Mouse (Mus musculus) forebrain, embryonic 12.5 days (tissue): Measurements from ENCODE around the gene Tedc1. TPM values are rescaled to one million over a fixed set of nuclear protein-coding genes. Genes with fewer than 3 reads are reported as not detected.

ENCODE experiments used
- ATAC-seq: fragments of 200-750 bp; cut with Nextera tagmentation; 2 replicates; pipeline ENCODE4 v1.8.0; 2017; ENCODE audit warnings: moderate TSS enrichment; ENCODE audit not compliant: low FRiP score
- H3K27ac ChIP-seq: fragments of 300-500 bp; sonication (generic); 2 replicates; pipeline ENCODE4 v1.5.1; 2016; ENCODE audit warnings: mild to moderate bottlenecking
- H3K27me3 ChIP-seq: fragments of 300-500 bp; sonication (generic); 2 replicates; pipeline ENCODE4 v1.6.1; 2016; ENCODE audit warnings: mild to moderate bottlenecking
- H3K36me3 ChIP-seq: fragments of 300-500 bp; sonication (generic); replicated peaks from 2 replicates; pipeline ENCODE4 v1.6.1; 2016; ENCODE audit warnings: mild to moderate bottlenecking
- H3K4me1 ChIP-seq: fragments of 300-500 bp; sonication (generic); 2 replicates; pipeline ENCODE4 v1.6.1; 2016
- H3K4me2 ChIP-seq: fragments of 300-500 bp; sonication (generic); 2 replicates; pipeline ENCODE4 v1.6.1; 2016; ENCODE audit warnings: mild to moderate bottlenecking, moderate library complexity
- H3K4me3 ChIP-seq: fragments of 300-500 bp; sonication (generic); replicated peaks from 2 replicates; pipeline ENCODE4 v1.5.1; 2016; ENCODE audit warnings: mild to moderate bottlenecking
- H3K9ac ChIP-seq: fragments of 300-500 bp; sonication (generic); 2 replicates; pipeline ENCODE4 v1.6.1; 2016; ENCODE audit warnings: mild to moderate bottlenecking
- H3K9me3 ChIP-seq: fragments of 300-500 bp; sonication (generic); 2 replicates; pipeline ENCODE4 v1.6.1; 2016
- WGBS: fragments of 180-500 bp; shearing (Covaris S2); methylation state at CpG from one replicate; pipeline ENCODE4 v1.1.7; 2016; 5-methylcytosine and 5-hydroxymethylcytosine counted together
- polyA plus RNA-seq: library from polyadenylated mRNA; unstranded; fragments of >200 nt; fragmentation: Nextera tagmentation; extraction: Ambion mirVana; gene quantifications from 2 replicates; pipeline ENCODE4 v1.2.1, GENCODE M21; 2016

Gene Tedc1
- 48.3 and 49.6 TPM in 2 replicates for polyA plus RNA-seq

- H3K36me3 ChIP-seq = peaks cover 5% of the 10 kb centered on the region
- H3K9ac ChIP-seq = peak within 1 kb of the TSS; percentile 72
- WGBS = under 1% methylated on average over 46 of the region's 46 CpGs
- H3K9me3 ChIP-seq = no peaks in the 10 kb centered on the region
- peaks cover 33% of the 10 kb centered on the region for H3K4me1 ChIP-seq
- H3K4me3 ChIP-seq = peak within 1 kb of the TSS; percentile 67
- H3K4me2 ChIP-seq = peak within 1 kb of the TSS; percentile 91
- peaks cover 39% of the 10 kb centered on the region for H3K27me3 ChIP-seq
- peak; percentile 98 for ATAC-seq
- H3K27ac ChIP-seq = peak within 1 kb of the TSS; percentile 42
Observed at GRCm38 (mm10) chr12:113155887-113156539, at the start of gene Tedc1. Gene Tedc1, plus strand, starts transcription at chr12:113156421.

GRCm38 (mm10) chr12:113107431-113108124 lies 48.6 kb upstream of the Tedc1 start:
- H3K9ac ChIP-seq = no peak overlapping the region

GRCm38 (mm10) chr12:113108528-113109283 lies 47.5 kb upstream of the Tedc1 start:
- Histone ChIP-seq H3K9ac (no peak overlapping the region), H3K27ac (no peak overlapping the region), H3K27me3 (no peaks in the 10 kb centered on the region), H3K4me1 (no peaks in the 10 kb centered on the region; the same call in 1 of the 2 replicates), H3K9me3 (no peaks in the 10 kb centered on the region), H3K4me3 (no peak overlapping the region), H3K4me2 (no peak overlapping the region), H3K36me3 (peaks cover 32% of the 10 kb centered on the region)
- ATAC-seq = no peak
- WGBS = 89% methylated on average over 17 of the region's 17 CpGs

More at GRCm38 (mm10) chr12:113107431-113108124, 48.6 kb upstream of the Tedc1 start:
- Histone ChIP-seq H3K4me2 (no peak overlapping the region), H3K9me3 (no peaks in the 10 kb centered on the region), H3K27ac (no peak overlapping the region), H3K36me3 (peaks cover 20% of the 10 kb centered on the region), H3K4me1 (peaks cover 6% of the 10 kb centered on the region; the same call in 1 of the 2 replicates), H3K4me3 (no peak overlapping the region), H3K27me3 (no peaks in the 10 kb centered on the region)
- no peak for ATAC-seq
- WGBS = 87% methylated on average over 4 of the region's 4 CpGs

GRCm38 (mm10) chr12:113109801-113110200 lies 46.4 kb upstream of the Tedc1 start:
- H3K4me1 ChIP-seq = no peaks in the 10 kb centered on the region; the same call in 1 of the 2 replicates
- 82% methylated on average over 10 of the region's 10 CpGs for WGBS
- H3K9ac ChIP-seq = no peak overlapping the region
- no peak overlapping the region for H3K27ac ChIP-seq
- H3K4me3 ChIP-seq = no peak overlapping the region
- peaks cover 39% of the 10 kb centered on the region for H3K36me3 ChIP-seq
- H3K9me3 ChIP-seq = no peaks in the 10 kb centered on the region
- H3K27me3 ChIP-seq = no peaks in the 10 kb centered on the region
- no peak for ATAC-seq
- no peak overlapping the region for H3K4me2 ChIP-seq

GRCm38 (mm10) chr12:113114141-113114540 lies 42.1 kb upstream of the Tedc1 start:
- no peak for ATAC-seq
- Histone ChIP-seq H3K4me1 (no peaks in the 10 kb centered on the region), H3K36me3 (peaks cover 70% of the 10 kb centered on the region), H3K9me3 (no peaks in the 10 kb centered on the region), H3K27me3 (no peaks in the 10 kb centered on the region), H3K4me3 (no peak overlapping the region), H3K27ac (no peak overlapping the region), H3K9ac (no peak overlapping the region), H3K4me2 (no peak overlapping the region)
- WGBS = 92% methylated on average over 4 of the region's 4 CpGs

GRCm38 (mm10) chr12:113114856-113115538 lies 41.2 kb upstream of the Tedc1 start:
- no peak overlapping the region for H3K9ac ChIP-seq
- H3K27ac ChIP-seq = no peak overlapping the region
- H3K36me3 ChIP-seq = peaks cover 73% of the 10 kb centered on the region
- H3K9me3 ChIP-seq = no peaks in the 10 kb centered on the region
- no peak overlapping the region for H3K4me2 ChIP-seq
- H3K27me3 ChIP-seq = no peaks in the 10 kb centered on the region
- H3K4me1 ChIP-seq = no peaks in the 10 kb centered on the region
- 87% methylated on average over 16 of the region's 16 CpGs for WGBS
- ATAC-seq = no peak
- H3K4me3 ChIP-seq = no peak overlapping the region

- H3K4me1 ChIP-seq = no peaks in the 10 kb centered on the region
- H3K9me3 ChIP-seq = no peaks in the 10 kb centered on the region
- peak; percentile 66 for ATAC-seq
- H3K9ac ChIP-seq = no peak overlapping the region
- no peak overlapping the region for H3K4me3 ChIP-seq
- H3K27me3 ChIP-seq = no peaks in the 10 kb centered on the region
- WGBS = 86% methylated on average over 20 of the region's 20 CpGs
- peaks cover 91% of the 10 kb centered on the region for H3K36me3 ChIP-seq
- H3K4me2 ChIP-seq = no peak overlapping the region
- H3K27ac ChIP-seq = no peak overlapping the region
Observed at GRCm38 (mm10) chr12:113119516-113120410, 36.5 kb upstream of the Tedc1 start.

- no peak for ATAC-seq
- Histone ChIP-seq H3K27ac (no peak overlapping the region), H3K36me3 (peaks cover 100% of the 10 kb centered on the region), H3K9me3 (no peaks in the 10 kb centered on the region), H3K27me3 (no peaks in the 10 kb centered on the region), H3K4me1 (no peaks in the 10 kb centered on the region), H3K9ac (no peak overlapping the region), H3K4me2 (no peak overlapping the region), H3K4me3 (no peak overlapping the region)
- 87% methylated on average over 6 of the region's 6 CpGs for WGBS
Observed at GRCm38 (mm10) chr12:113124726-113125125, 31.5 kb upstream of the Tedc1 start.

GRCm38 (mm10) chr12:113130732-113131131 lies 25.5 kb upstream of the Tedc1 start:
- no peak overlapping the region for H3K4me2 ChIP-seq
- no peak overlapping the region for H3K4me3 ChIP-seq
- H3K27ac ChIP-seq = no peak overlapping the region
- H3K9me3 ChIP-seq = no peaks in the 10 kb centered on the region
- peaks cover 100% of the 10 kb centered on the region for H3K36me3 ChIP-seq
- H3K27me3 ChIP-seq = no peaks in the 10 kb centered on the region
- ATAC-seq = no peak
- H3K9ac ChIP-seq = no peak overlapping the region
- H3K4me1 ChIP-seq = no peaks in the 10 kb centered on the region
- 94% methylated on average over 8 of the region's 8 CpGs for WGBS

- Histone ChIP-seq H3K4me3 (no peak overlapping the region), H3K4me1 (no peaks in the 10 kb centered on the region), H3K36me3 (peaks cover 100% of the 10 kb centered on the region), H3K4me2 (no peak overlapping the region), H3K27me3 (no peaks in the 10 kb centered on the region), H3K9ac (no peak overlapping the region), H3K27ac (no peak overlapping the region), H3K9me3 (no peaks in the 10 kb centered on the region)
- ATAC-seq = no peak
- WGBS = 98% methylated on average over 14 of the region's 14 CpGs
Observed at GRCm38 (mm10) chr12:113131601-113132000, 24.6 kb upstream of the Tedc1 start.

GRCm38 (mm10) chr12:113132567-113132966 lies 23.7 kb upstream of the Tedc1 start:
- Histone ChIP-seq H3K4me2 (no peak overlapping the region), H3K9me3 (no peaks in the 10 kb centered on the region), H3K9ac (no peak overlapping the region), H3K4me1 (no peaks in the 10 kb centered on the region), H3K36me3 (peaks cover 100% of the 10 kb centered on the region), H3K27me3 (no peaks in the 10 kb centered on the region), H3K27ac (no peak overlapping the region), H3K4me3 (no peak overlapping the region)
- WGBS = 88% methylated on average over 2 of the region's 2 CpGs
- no peak for ATAC-seq
